Mouse (Mus musculus): ENCODE data around the gene Olfr685.

Olfr685 gene

DNA sequence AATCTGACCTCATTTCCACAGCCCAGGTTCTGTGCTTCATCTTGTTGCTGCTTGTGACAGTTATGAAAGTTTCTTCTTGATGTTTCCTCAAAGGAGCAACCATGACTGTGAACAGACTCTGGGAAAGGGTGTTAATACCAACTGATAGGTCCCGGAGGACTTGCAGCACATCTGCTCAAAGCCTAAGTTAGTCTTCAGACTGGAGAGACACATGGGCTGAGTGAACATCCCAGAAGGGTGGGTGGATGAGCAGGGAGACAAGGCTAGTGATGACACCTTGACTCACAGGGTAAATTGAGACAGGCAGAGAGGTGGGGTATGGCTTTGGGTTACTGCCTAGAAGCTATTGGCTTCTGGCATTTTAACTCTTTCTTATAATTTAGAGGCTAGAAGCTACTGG lies at the start of gene Olfr685:
Gene Olfr685 (minus strand): TSS at position 101 of the 400 bp plus-strand sequence.
- no peak for DNase-seq

DNA sequence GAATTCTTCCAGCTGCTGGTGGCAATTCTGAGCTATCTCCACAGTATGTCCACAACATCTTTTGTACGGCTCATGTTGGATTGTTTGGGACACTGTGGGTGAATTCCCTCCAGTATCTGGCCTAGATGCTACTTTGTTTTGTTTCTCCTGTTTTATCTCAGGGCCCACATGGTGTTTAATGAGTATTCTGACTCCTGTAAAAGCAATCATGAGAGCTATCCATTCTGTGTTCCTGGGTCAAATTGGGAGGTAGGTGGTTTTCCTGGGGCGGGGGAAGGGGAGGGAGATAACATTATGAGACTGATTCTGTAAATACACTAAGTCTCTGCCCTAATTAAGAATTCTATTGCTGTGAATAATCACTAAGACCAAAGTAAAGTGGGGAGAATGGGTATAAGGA lies 43.6 kb upstream of the Olfr685 start:
- DNase-seq = no peak

DNA sequence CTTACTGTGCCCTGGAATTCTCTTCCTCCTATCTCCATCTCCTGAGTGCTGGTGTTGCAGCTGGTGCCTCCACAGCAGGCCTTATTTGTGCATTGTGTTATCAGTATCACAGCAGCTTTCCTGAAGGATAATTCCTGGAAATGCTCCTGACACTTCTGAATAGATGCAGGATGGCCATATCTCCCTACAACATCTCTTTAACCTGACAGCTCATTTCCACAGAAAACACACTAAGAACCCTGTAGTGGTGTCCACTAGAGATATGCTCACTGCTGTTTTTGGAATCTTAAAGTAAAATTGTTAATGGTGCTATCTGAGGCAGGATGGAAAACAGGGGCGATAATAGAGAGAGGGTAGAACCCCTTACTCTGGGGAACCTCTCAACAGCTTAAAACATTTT lies 42.3 kb upstream of the Olfr685 start:
- peak; percentile 21 to 71 for DNase-seq

DNA sequence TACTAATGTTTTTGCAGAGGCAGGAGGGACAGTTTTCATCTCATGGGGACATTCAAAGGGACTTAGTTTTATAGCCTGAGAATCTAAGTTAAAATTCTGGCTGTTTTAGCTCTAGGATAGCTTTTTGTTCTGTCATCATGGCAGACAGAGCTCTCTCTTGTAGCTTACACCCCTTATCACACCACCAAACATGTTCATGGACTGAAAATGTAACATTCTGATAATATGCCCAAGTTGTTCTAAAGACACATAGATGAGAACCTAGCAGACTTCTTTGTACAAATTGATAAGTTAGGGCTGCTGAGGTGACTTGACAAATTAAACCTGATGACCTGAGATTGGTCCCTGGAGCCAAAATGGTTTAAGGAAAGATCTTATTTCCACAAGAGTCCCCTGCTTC lies 40.9 kb upstream of the Olfr685 start:
- DNase-seq = no peak

DNA sequence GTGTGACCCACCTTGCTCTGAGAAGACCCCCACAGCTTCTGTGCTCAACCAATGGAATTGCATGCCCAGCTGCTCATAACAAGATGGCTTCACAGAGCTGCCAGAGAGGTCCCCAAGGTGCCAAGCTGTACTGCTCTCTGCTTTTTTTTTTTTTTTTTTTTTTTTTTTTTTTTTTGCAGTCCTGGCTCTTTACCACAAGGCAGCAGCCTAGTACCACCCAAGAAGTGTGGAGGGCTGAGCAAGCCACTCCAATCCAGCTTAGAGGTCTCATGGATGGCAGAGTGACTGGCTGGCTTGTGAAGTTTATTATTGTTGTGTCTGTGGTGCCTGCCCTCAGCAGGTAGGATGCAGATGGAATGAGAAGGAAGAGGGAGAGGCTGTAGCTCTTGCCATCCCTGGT lies 40.3 kb upstream of the Olfr685 start:
- no peak for DNase-seq

DNA sequence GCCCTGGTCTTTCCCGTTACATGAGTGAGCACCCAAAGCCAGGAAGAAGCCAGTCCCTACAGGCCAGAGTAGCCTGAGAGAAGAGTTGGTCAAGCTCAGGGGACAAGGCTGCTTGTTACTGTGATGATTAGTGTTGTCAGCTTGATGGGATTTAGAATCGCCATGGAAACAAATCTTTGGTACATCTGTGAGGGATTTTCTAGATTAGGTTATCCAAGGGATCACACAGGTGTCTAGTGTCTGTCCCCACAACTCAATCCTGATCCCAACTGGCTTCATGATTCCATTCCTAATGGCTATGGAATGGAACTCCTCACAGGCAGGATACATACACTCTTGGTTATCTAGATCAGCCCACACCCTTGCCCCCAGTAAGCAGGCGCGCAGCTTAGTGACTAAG lies 32.5 kb upstream of the Olfr685 start:
- DNase-seq = no peak

DNA sequence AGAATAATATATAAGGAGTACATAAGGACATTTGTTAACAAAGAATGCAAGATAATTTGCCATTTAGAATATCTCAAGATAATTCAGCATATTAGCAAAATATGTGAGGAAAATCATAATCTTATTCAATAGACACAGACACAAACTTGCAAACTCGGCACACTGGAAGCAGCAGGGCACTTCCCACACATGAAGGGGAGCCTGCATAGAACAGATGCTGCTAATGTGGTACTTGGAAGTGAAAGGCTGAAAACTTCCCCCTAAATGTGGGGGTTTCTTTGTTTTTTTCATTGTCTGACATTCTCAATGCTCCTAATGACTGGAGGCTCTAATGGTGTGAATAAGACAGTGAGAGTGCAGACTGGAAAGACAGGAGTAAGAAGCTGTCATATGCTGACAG lies 28.9 kb upstream of the Olfr685 start:
- no peak for DNase-seq

DNA sequence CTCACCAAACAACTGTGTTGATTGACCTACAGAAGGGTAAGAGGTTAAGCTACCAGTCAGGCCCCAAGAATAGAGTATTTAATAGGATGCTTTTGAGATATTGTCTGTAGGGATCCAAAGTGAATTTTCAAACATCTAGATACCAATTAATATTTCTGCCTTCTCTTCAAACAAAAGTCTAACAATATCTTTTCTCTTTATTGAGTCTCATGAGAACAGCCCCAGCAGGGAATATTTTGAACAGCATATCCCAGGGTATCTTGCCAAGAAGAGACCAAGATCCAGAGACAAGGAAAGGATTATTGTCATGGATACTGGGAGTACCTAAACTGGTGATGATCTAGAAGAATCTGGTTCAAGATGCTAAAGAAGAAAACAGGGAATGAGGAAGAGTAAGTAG lies 21.6 kb upstream of the Olfr685 start, which contains the start of gene Olfr686:
Gene Olfr686 (minus strand): TSS at position 101 of the 400 bp plus-strand sequence.
- no peak for DNase-seq

DNA sequence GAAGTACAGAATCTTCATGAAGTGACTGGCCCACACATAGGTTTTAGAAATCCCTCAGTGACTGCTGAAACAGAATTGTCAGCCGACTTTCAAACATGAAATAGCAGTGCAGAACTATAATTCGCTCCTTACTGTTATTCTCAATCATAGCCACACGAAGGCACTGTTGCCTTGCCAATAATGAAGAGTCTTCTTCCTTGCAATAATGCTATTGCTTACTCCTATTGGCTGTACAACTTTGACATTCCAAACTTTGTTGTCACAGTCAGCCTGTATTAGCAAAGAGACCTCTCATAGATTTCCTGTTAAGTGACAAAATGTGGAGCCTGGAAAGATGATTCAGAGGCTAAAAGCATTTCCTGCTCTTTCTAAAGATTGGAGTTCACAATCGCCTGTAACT lies 15.0 kb downstream of the Olfr685 start:
- DNase-seq = peak; percentile 2 to 11

DNA sequence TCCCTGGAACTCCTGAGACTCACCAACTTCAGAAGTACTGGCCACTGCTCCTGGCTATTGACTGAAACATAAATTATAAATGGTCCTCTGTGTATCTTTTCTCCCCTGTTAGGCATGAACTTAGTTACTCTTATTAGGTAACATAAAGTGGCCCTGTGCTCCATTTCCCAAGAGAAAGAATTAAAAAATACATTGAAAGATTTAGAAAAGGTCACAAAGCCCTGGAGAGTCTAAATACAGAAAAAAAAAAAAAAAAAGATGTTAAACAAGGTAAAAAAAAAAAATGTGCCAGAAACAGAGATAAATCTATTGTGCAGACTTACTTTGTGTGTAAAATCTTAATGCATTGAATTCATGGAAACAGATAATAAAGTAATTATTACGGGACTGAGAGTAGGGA lies 22.3 kb downstream of the Olfr685 start, which contains the start of gene Olfr684:
Gene Olfr684 (minus strand): TSS at position 101 of the 400 bp plus-strand sequence.
- no peak for DNase-seq

DNA sequence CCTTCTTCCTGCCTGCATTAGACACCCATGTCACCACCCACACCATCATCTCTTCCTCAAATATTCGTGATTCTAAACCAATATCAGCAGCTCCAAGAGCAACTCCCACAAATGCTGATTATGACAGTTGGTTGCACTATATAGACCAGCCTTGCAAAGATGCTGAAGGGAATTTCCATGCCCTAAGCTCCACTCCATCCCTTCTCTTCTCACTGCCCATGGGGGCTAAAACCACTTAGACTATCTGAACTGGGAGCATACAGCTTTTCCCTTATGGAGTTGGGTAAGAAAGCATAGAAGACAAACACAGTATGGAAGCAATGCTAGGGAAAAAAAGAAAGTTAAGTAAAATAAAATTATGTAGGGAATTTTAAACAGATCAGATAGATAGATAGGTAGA lies 38.9 kb downstream of the Olfr685 start, which contains the start of gene Olfr683:
Gene Olfr683 (minus strand): TSS at position 101 of the 400 bp plus-strand sequence.
- DNase-seq = no peak

DNA sequence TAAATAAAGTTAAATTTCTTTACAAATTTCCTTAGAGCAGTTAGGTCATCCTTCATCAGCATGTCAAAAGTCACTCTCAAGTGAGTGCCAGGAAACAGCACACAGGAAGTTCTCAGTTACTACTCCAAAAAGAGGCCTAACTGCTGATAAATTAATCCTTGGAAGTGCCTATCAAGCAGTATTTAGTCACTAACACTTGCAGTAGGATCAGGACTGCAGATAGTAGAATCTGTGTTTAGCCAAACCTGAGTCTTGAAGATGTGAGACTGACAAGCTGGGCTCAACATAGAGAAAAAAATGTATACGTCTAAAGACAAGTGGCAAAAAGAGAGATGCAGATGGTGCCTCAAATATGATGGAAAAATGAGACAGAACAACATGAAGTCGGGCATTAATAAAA lies 44.5 kb downstream of the Olfr685 start:
- DNase-seq = no peak

All from kidney, adult 8-10 months (tissue).